Mouse (Mus musculus): ENCODE measurements around the gene Clec3b.
A peak's percentile ranks its signal among the peaks of the same experiment; 100 is the strongest.

Clec3b gene

GRCm38 (mm10) chr9:123150241-123151020, at the start of gene Clec3b:
Gene Clec3b (plus strand): TSS chr9:123150946.
- no peak for DNase-seq (ENCODE audit: low read depth)

DNA sequence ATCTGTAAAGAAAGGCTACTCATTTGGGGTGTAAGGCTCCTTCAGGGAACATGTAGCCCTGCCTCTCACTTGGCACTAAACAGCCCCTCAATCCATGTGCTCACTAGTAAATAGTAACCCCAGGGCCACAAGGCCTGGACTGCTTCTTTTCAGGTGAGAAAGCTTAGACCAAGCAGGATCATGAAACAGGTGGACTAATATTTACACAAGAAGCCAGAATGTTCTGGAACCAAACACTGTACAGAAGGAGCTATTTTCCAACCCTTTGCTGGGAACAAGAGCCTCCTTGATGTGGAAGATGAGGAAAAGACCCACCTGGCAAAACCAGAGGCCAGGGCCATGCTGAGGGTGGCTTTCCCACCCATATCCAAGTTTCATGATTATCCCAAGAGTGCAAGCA, 47.3 kb upstream of the Clec3b start:
- no peak for DNase-seq (ENCODE audit: low read depth)

- no peak for DNase-seq (ENCODE audit: low read depth)
These were observed 46.4 kb upstream of the Clec3b start for GRCm38 (mm10) chr9:123104362-123104761.

DNA sequence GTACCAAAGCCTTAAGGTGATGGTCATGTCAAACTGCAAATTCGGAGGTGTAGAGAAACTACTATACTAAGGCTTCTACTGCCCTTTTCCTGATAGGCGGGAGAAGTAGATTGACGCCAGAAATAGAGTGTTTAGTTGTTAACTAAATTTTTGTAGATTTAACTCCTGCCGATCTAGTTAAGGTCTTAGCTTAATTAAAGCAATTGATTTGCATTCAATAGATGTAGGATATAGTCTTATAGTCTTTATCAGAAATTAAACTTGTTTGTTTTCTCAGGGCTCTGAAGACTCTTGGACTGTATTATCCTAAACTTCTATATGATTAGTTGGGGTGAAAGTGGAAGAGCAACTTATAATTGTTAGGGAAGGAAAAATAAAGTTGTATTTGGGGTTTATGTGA, 43.6 kb upstream of the Clec3b start:
- no peak for DNase-seq (ENCODE audit: low read depth)

DNA sequence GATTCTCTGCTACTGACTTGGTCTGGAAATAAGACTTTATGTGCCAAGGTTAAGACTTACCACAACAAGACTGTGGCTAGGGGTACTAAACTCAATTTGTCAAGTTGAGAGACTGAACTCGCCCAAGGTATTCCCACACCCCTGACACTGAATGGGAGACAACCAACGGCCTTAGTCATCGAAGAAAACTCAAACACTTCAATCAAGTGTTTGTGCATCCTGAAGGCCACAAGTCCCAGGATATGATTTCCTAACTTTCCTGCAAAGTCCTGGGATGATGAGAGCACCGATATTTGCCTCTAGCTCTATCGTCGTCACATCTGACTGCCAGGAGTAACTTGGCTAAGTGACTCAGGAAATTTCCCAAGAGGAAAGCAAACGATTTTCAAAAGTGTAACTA, 41.6 kb upstream of the Clec3b start:
- DNase-seq (ENCODE audit: low read depth) = peak; percentile 47

DNA sequence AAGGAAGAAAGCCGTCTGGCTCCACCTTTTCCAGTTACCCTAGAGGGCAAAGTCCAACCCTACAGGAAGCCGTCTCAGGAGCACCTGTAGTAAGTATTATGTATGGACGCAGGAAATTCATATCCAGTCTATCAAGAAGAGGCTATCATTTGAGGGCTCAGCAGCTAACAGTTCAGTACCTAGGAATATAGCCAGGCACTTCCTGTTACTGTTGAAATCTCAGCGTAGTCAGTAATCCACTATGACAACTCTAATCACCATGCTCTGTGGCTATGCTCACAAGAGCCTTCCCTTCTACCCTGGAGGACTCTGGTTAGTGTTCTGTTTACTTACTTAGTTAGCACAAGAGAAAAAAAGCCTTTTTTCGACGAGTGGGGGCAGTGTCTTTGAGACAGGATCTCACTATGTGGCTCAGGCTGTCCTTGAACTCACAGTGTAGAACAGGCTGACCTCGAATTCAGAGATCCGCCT, 39.0 kb upstream of the Clec3b start:
- DNase-seq (ENCODE audit: low read depth) = peak; percentile 60

DNA sequence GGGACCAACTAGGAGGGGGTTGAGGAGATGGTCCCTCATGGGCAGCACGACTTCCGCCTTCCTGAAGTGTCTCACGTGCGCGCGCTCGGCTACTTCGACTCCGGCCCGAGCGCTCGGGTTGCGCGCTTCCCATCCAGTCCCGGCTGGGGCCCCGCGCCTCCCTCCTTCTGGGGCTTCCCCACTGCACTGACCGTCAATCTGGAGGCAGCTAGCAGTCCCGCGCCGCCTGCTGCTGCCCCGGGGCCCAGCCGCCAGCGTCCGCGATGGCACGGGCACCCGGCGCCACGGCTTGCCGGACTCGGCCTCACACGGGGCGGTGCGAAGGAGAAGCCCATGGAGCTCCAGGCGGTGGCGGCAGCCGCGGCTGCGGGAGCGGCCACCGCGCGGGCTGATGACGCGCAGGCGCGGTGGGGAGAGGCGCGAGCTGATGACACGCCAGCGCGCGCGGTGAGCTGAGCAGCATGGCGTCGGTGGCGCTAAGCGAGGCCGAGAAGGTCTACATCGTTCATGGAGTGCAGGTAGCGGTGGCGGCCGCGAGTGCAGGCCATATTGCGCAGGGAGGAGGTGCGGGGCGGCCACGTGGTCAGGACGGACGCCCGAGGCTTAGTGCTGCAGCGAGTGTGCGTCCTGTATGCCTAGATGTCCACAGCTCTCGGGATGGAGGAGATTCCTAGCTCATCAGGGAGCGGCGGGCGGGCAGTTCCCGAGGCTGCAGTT, 37.8 kb upstream of the Clec3b start, which contains the start of the genes Zdhhc3 and Exosc7:
Gene Zdhhc3 (minus strand): TSS at position 401 of the 717 bp plus-strand sequence.
Gene Exosc7 (plus strand): TSS at position 411 of the 717 bp plus-strand sequence.
- peak; percentile 82 for DNase-seq (ENCODE audit: low read depth)

GRCm38 (mm10) chr9:123113931-123114330, 36.8 kb upstream of the Clec3b start:
- no peak for DNase-seq (ENCODE audit: low read depth)

DNA sequence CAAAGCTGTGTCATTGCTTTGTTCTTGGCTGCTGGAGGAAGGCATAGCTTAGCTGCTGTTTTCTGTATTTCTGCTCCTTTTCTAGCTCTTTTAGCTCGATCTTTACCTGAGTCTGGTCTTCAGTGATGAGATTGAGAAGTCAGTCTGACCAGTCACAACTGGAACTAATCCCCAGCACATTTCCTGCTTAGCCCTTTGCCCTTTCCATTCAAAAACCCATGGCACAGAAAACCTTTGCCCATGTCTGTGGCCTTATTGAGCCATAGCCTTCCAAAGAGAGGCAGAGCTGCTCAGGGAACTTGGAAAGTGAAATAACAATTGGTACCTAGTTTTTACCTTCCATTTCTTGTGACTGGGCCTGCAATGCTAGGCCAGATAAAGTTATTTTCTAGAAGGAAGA, 35.2 kb upstream of the Clec3b start:
- DNase-seq (ENCODE audit: low read depth) = no peak

GRCm38 (mm10) chr9:123123017-123123416, 27.7 kb upstream of the Clec3b start:
- no peak for DNase-seq (ENCODE audit: low read depth)

- peak; percentile 40 for DNase-seq (ENCODE audit: low read depth)
These were observed 27.0 kb upstream of the Clec3b start for GRCm38 (mm10) chr9:123123571-123124412.

GRCm38 (mm10) chr9:123124413-123124981, 26.2 kb upstream of the Clec3b start:
- no peak for DNase-seq (ENCODE audit: low read depth)

- no peak for DNase-seq (ENCODE audit: low read depth)
These were observed 23.1 kb upstream of the Clec3b start for GRCm38 (mm10) chr9:123127663-123128062.

DNA sequence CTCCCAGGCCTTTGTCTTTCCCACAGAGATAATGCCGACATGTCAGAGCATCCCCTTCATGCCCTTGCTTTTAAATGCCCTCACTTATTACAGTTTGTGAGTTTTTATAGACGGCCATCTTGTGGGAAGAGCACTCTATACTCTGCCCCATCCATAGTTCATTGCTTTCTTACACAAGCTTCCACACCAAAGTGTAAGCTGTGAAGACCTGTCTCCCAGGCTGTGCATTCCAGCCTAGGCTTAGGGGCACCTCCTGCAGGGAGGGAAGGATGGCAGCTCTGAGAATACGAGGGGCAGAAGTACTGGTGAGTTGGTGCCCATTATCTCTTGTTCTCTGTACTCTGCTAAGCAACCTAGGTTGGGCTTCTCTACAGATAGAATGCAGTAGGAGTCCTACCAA, 17.8 kb upstream of the Clec3b start:
- no peak for DNase-seq (ENCODE audit: low read depth)

DNA sequence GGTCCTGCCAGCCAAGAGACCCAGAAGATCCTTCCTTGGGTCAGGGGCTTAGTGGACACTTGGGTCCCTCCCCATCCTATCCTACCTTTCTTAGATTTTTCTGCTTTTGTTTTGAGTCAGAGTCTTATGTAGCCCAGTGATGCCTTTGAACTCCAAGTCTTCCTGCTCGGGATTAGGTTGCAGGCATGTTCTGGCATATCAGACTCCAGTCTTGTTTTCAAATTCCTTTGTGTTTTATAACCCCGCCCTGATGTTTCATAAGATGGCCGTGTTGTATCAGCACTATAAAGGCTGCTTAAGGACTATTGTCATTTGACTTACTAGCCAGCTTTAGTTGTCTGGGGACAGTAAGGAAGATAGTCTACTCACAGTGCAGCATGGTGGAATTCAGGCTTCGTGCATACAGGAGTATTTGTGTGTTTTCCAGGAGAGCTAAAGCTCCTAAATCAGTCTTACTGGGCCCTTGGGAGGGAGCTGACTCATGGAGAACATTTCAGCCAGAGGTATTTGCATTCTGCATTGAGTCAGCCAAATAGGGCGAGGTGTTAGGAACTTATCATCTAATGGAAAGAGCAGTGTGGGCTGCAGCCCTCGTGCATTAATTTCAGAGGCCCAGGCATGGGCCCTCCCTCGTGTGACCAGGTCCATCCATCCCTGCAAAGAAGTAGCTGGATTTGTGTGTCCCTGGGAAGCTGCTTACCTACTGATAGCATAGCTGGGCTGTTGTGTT, 13.6 kb upstream of the Clec3b start:
- no peak for DNase-seq (ENCODE audit: low read depth)

DNA sequence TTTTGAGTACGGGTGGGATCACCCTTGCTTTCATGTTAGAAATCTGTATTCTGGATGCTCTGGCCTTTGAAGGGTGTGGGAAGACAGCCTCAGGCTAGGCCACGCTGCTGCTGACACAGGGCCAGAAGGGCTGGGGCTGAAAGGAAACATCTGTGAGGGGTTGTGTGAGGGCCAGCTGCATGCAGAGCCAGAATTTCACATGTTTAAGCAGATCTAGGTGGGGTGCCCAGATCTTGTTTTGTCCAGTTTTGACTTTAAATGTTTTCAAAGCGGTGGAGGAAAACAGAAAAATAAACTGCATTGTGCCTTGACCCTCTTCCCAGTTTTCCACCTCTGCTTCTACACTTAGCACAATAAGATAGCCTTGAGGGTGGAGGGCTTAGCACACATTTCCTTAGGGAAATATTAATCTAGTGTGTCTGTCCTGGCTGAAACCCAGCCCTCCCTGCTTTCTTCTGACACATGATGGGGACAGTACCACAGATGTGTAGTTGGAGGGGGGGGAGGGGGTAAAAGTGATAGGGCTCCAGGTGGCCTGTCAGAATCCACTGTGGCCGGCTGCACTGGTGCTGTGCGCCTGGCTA, 11.8 kb upstream of the Clec3b start:
- DNase-seq (ENCODE audit: low read depth) = no peak

- peak; percentile 39 for DNase-seq (ENCODE audit: low read depth)
These were observed 10.7 kb upstream of the Clec3b start for GRCm38 (mm10) chr9:123139887-123140614.

DNA sequence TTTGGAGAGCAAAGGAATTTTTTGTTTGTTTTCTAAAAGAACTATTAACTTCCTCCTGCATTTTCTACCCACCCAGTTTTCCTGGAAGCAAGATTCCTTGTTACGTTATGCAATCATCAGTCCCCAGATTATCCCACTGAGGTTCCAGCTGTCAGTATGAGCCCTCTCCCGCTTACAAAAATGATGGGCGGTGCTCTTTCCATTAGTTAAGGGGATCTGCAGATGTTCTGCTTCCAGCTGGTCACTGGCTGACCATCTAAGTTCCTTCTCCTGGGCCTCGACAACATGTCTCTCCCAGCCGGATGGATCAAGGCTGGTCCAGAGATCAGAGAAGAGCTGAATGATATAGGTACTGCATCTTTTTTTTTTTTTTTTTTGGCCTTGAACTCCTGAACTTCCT, 2.3 kb upstream of the Clec3b start:
- no peak for DNase-seq (ENCODE audit: low read depth)

GRCm38 (mm10) chr9:123151561-123151960, 815 bp downstream of the Clec3b start:
- no peak for DNase-seq (ENCODE audit: low read depth)

DNA sequence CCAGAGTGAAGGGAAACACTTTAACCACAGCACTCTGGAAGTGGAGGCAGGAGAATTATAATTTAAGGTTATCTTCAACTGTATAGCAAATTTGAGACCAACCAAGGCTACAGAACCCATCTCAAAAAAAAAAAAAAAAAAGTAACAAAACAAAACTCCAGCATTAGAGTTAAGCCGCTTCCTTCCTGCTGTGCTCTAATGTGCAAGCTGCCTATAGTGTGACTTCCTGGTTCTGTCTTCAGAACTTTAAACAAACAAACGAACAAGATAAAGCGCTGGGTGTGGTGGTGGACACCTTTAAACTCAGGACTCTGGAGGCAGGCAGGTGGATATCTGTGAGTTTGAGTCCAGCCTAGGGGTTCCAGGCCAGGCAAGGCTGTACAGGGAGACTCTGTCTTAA, 1.3 kb downstream of the Clec3b start:
- peak; percentile 49 for DNase-seq (ENCODE audit: low read depth)
